Mouse (Mus musculus) neutrophil, adult 59 days (primary cell): ENCODE measurements around the gene Ttc26. TPM values are rescaled to one million over a fixed set of nuclear protein-coding genes. Genes with fewer than 3 reads are reported as not detected.

Source experiments
- total RNA-seq, 2 experiments: library from RNA; stranded (reverse); gene quantifications; 1 replicate in 1 of 2; 2 replicates in 1 of 2; pipeline ENCODE4 v1.2.4; 2023

The Ttc26 gene
- under 1 TPM in 1 of 2 experiments, not detected in 1; 0.42 TPM for total RNA-seq

DNA sequence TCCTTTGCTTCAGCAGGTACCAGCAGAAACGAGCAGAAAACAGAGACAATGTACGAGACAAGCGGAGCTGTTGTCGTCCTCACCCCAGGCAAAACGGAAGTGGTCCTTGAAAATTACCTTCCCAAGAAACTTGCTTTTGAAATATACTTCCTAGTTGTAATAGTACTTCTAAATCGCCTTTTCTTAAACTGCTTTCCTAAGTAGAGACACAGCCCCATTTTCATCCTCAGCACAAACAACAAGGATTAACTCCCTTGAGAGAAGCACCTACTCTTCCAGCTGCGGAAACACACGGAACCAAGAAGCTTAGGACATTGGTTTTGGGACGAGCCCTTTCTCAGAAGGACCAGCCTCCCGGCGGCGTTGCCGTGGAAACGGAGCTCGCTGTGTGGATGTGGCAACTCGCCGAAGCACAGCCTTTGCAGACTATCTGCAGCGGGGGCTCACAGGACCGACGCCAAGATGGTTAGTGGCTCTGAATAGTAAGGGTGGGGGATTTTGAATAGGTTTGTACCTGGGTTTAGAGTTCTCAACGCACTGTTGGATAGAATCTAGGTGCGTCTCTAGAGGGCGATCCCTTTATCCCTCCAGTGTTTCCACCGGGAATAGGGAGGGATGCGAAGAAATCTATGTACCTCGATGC, at the start of gene Ttc26:
TSS of gene Ttc26 (plus strand) at position 341 of the 643 bp plus-strand sequence.

DNA sequence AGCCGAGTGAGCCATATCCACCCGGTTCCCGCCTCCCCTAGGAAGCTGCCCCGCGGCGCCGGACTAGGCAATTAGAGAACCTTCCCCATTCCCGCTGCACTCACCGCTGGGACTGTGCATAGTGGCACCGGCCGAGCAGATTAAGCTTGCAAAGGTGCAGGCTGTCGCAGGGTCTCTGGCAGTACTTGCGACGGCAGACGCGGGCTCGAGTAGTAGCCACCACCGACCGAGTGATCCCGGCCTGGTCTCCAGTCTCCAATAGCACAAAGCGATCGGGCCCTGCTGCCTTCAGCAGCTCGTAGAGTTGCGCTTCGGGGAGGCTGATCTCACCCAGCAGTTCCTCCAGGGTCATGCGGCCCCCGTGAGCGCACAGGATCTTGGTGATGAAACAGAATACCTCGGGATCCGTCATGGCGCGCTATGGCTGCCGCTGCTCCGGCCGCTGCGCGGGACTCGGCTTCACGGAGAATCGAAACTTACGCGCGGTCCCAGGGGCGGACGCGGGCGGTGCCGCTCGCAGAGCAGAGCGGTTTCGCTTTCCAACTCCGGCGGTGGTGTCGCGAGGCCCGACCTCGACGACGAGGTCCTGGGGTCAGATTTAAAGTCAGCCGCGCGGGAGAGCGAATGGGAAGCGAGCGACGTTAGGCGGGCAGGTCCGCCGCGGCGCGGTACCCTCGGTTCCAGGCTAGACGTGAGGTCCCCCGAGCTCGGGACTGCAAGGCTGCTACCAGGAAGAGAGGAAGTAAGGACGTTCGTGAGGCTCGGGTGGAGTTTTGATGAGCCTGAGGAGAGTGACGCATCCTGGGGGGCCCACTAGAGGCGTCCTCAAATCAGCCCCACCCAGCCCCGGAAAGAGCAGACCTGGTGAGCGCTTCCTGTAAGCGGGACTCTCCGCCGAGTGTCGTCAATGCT, 27.2 kb upstream of the Ttc26 start, which contains the start of gene Zc3hav1:
TSS of gene Zc3hav1 (minus strand) at position 793 of the 912 bp plus-strand sequence.

DNA sequence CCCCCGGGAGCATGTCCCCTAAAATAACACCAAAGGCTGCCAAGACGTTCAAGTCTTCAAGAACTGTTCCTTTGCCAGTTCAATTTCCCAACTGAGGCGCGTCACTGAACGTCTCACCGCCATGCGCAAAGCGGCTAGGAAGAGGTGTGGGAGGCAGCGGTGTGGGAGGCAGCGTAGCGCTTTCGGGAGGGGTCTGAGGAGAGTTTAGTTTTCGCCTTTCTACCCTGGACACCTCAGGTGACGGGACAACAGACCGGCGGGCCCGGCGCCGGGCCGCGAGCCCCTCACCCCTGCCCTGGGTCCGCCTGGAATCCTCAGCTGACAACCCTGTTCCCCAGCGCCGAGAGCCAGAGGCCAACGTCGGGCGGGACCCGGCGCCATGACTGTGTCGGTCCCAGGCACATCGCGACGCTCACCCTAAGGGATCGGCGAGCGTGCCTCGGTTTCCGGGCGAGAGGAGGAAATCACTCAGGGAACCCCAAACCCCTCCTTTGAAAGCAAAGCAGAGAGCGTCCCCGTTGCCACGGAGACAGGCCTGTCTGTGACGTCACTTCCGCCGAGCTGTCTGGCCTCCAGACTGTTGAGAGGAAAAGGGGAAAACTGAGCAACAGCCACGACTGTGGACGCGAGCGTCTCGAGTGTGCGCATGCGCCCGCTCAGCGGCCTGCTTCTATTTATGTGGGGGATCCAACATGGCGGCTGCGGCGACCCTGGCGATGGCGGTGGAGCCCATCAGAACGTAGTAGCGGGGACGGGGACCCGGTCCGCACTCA, 52.2 kb downstream of the Ttc26 start, which contains the start of gene Ubn2:
TSS of gene Ubn2 (plus strand) at position 690 of the 773 bp plus-strand sequence.

Other genes starting within 250 kb of the Ttc26 start
- under 1 TPM; 0.11 to 0.40 TPM for gene D630045J12Rik, start 127.5 kb upstream of the Ttc26 start, total RNA-seq
- gene Zc3hav1l, start 82.2 kb upstream of the Ttc26 start, total RNA-seq: 1 to 10 TPM; 1.6 to 2.0 TPM
- gene Zc3hav1, start 26.9 kb upstream of the Ttc26 start, total RNA-seq: 10 to 100 TPM; 93.8 to 99.5 TPM
- 10 to 100 TPM; 22.3 to 24.6 TPM for gene Ubn2, start 52.5 kb downstream of the Ttc26 start, total RNA-seq
- gene Fmc1, start 152.0 kb downstream of the Ttc26 start, total RNA-seq: 10 to 100 TPM; 17.1 to 19.3 TPM
- gene Luc7l2, start 169.9 kb downstream of the Ttc26 start, total RNA-seq: 100 to 1,000 TPM; 272 to 278 TPM